Mouse (Mus musculus): ENCODE data around the gene Exd1. TPM values are rescaled to one million over a fixed set of nuclear protein-coding genes. Genes with fewer than 3 reads are reported as not detected.
A peak's percentile ranks its signal among the peaks of the same experiment; 100 is the strongest.

Exd1 gene
- polyA plus RNA-seq, 1 experiment = 0.12 TPM

GRCm38 (mm10) chr2:119587383-119587782 lies 40.0 kb upstream of the Exd1 start:
- H3K4me1 ChIP-seq (ENCODE audit: control insufficient read depth, insufficient read depth, insufficient read length) = no peaks in the 10 kb centered on the region
- TF ChIP-seq CTCF (IDR thresholded peaks at IDR 0.05; ENCODE audit: extremely low read depth, insufficient read depth, insufficient read length, insufficient replicate concordance) (peak; percentile 73; the same call in 1 of the 2 replicates), POLR2A (IDR thresholded peaks at IDR 0.05; ENCODE audit: low read depth, low read length) (no peak)
- no peaks in the 10 kb centered on the region for H3K36me3 ChIP-seq (ENCODE audit: control insufficient read depth, insufficient read depth, low read length)
- H3K4me3 ChIP-seq (ENCODE audit: extremely low read depth, insufficient read depth, insufficient read length) = no peak overlapping the region
- no peak overlapping the region for H3K27ac ChIP-seq (ENCODE audit: insufficient read depth, low read length)
- WGBS = 31% methylated on average over 4 of the region's 4 CpGs
- H3K27me3 ChIP-seq (ENCODE audit: control insufficient read depth, insufficient read depth, low read length) = no peaks in the 10 kb centered on the region
- peak; percentile 35 to 66 for DNase-seq (ENCODE audit: low read depth in 1 of 2, low spot score in 2 of 2)

- TF ChIP-seq CTCF (IDR thresholded peaks at IDR 0.05; ENCODE audit: extremely low read depth, insufficient read depth, insufficient read length, insufficient replicate concordance) = no peak
- no peak for TF ChIP-seq POLR2A (IDR thresholded peaks at IDR 0.05; ENCODE audit: low read depth, low read length)
- Histone ChIP-seq H3K27ac (ENCODE audit: insufficient read depth, low read length) (no peak overlapping the region), H3K27me3 (ENCODE audit: control insufficient read depth, insufficient read depth, low read length) (no peaks in the 10 kb centered on the region), H3K36me3 (ENCODE audit: control insufficient read depth, insufficient read depth, low read length) (peaks cover 4% of the 10 kb centered on the region; the same call in 1 of the 2 replicates), H3K4me1 (ENCODE audit: control insufficient read depth, insufficient read depth, insufficient read length) (no peaks in the 10 kb centered on the region), H3K4me3 (ENCODE audit: extremely low read depth, insufficient read depth, insufficient read length) (no peak overlapping the region)
- DNase-seq (ENCODE audit: low read depth in 1 of 2, low spot score in 2 of 2) = no peak
- WGBS = 69% methylated on average over 8 of the region's 8 CpGs
These were observed 36.9 kb upstream of the Exd1 start for GRCm38 (mm10) chr2:119584282-119584681.

- Histone ChIP-seq H3K36me3 (ENCODE audit: control insufficient read depth, insufficient read depth, low read length) (peaks cover 4% of the 10 kb centered on the region; the same call in 1 of the 2 replicates), H3K27ac (ENCODE audit: insufficient read depth, low read length) (no peak overlapping the region), H3K27me3 (ENCODE audit: control insufficient read depth, insufficient read depth, low read length) (no peaks in the 10 kb centered on the region), H3K4me1 (ENCODE audit: control insufficient read depth, insufficient read depth, insufficient read length) (no peaks in the 10 kb centered on the region), H3K4me3 (ENCODE audit: extremely low read depth, insufficient read depth, insufficient read length) (no peak overlapping the region)
- 73% methylated on average over 2 of the region's 2 CpGs for WGBS
- TF ChIP-seq CTCF (IDR thresholded peaks at IDR 0.05; ENCODE audit: extremely low read depth, insufficient read depth, insufficient read length, insufficient replicate concordance) = no peak
- no peak for TF ChIP-seq POLR2A (IDR thresholded peaks at IDR 0.05; ENCODE audit: low read depth, low read length)
- DNase-seq (ENCODE audit: low read depth in 1 of 2, low spot score in 2 of 2) = no peak
These were observed 36.0 kb upstream of the Exd1 start for GRCm38 (mm10) chr2:119583439-119583838.

GRCm38 (mm10) chr2:119581571-119581970 lies 34.1 kb upstream of the Exd1 start:
- no peak overlapping the region for H3K4me3 ChIP-seq (ENCODE audit: extremely low read depth, insufficient read depth, insufficient read length)
- DNase-seq (ENCODE audit: low read depth in 1 of 2, low spot score in 2 of 2) = no peak
- H3K4me1 ChIP-seq (ENCODE audit: control insufficient read depth, insufficient read depth, insufficient read length) = no peaks in the 10 kb centered on the region
- H3K27ac ChIP-seq (ENCODE audit: insufficient read depth, low read length) = no peak overlapping the region
- TF ChIP-seq CTCF (IDR thresholded peaks at IDR 0.05; ENCODE audit: extremely low read depth, insufficient read depth, insufficient read length, insufficient replicate concordance) = no peak
- no peak for TF ChIP-seq POLR2A (IDR thresholded peaks at IDR 0.05; ENCODE audit: low read depth, low read length)
- H3K36me3 ChIP-seq (ENCODE audit: control insufficient read depth, insufficient read depth, low read length) = peaks cover 5% of the 10 kb centered on the region; the same call in 1 of the 2 replicates
- whole genome bisulfite sequencing = 100% methylated on average over 3 of the region's 3 CpGs
- no peaks in the 10 kb centered on the region for H3K27me3 ChIP-seq (ENCODE audit: control insufficient read depth, insufficient read depth, low read length)

- Histone ChIP-seq H3K27me3 (ENCODE audit: control insufficient read depth, insufficient read depth, low read length) (no peaks in the 10 kb centered on the region), H3K27ac (ENCODE audit: insufficient read depth, low read length) (no peak overlapping the region), H3K4me3 (ENCODE audit: extremely low read depth, insufficient read depth, insufficient read length) (no peak overlapping the region), H3K4me1 (ENCODE audit: control insufficient read depth, insufficient read depth, insufficient read length) (no peaks in the 10 kb centered on the region), H3K36me3 (ENCODE audit: control insufficient read depth, insufficient read depth, low read length) (peaks cover 8% of the 10 kb centered on the region)
- 83% methylated on average over 1 of the region's 1 CpGs for WGBS
- no peak for DNase-seq (ENCODE audit: low read depth in 1 of 2, low spot score in 2 of 2)
- TF ChIP-seq POLR2A (IDR thresholded peaks at IDR 0.05; ENCODE audit: low read depth, low read length) = no peak
- TF ChIP-seq CTCF (IDR thresholded peaks at IDR 0.05; ENCODE audit: extremely low read depth, insufficient read depth, insufficient read length, insufficient replicate concordance) = no peak
These were observed 25.0 kb upstream of the Exd1 start for GRCm38 (mm10) chr2:119572471-119572870.

GRCm38 (mm10) chr2:119566182-119566855 lies 18.9 kb upstream of the Exd1 start:
- no peaks in the 10 kb centered on the region; the same call in 1 of the 2 replicates for H3K27me3 ChIP-seq (ENCODE audit: control insufficient read depth, insufficient read depth, low read length)
- 97% methylated on average over 7 of the region's 7 CpGs for WGBS
- H3K36me3 ChIP-seq (ENCODE audit: control insufficient read depth, insufficient read depth, low read length) = peaks cover 5% of the 10 kb centered on the region; the same call in 1 of the 2 replicates
- no peaks in the 10 kb centered on the region; the same call in 1 of the 2 replicates for H3K4me1 ChIP-seq (ENCODE audit: control insufficient read depth, insufficient read depth, insufficient read length)
- no peak for TF ChIP-seq POLR2A (IDR thresholded peaks at IDR 0.05; ENCODE audit: low read depth, low read length)
- H3K4me3 ChIP-seq (ENCODE audit: extremely low read depth, insufficient read depth, insufficient read length) = no peak overlapping the region
- no peak overlapping the region for H3K27ac ChIP-seq (ENCODE audit: insufficient read depth, low read length)
- no peak for DNase-seq (ENCODE audit: low read depth in 1 of 2, low spot score in 2 of 2)

GRCm38 (mm10) chr2:119565284-119565683 lies 17.9 kb upstream of the Exd1 start:
- Histone ChIP-seq H3K36me3 (ENCODE audit: control insufficient read depth, insufficient read depth, low read length) (peaks cover 5% of the 10 kb centered on the region; the same call in 1 of the 2 replicates), H3K27me3 (ENCODE audit: control insufficient read depth, insufficient read depth, low read length) (no peaks in the 10 kb centered on the region; the same call in 1 of the 2 replicates), H3K4me1 (ENCODE audit: control insufficient read depth, insufficient read depth, insufficient read length) (no peaks in the 10 kb centered on the region; the same call in 1 of the 2 replicates), H3K27ac (ENCODE audit: insufficient read depth, low read length) (no peak overlapping the region), H3K4me3 (ENCODE audit: extremely low read depth, insufficient read depth, insufficient read length) (no peak overlapping the region)
- DNase-seq (ENCODE audit: low read depth in 1 of 2, low spot score in 2 of 2) = no peak
- WGBS = 90% methylated on average over 4 of the region's 4 CpGs
- TF ChIP-seq POLR2A (IDR thresholded peaks at IDR 0.05; ENCODE audit: low read depth, low read length) (no peak), CTCF (IDR thresholded peaks at IDR 0.05; ENCODE audit: extremely low read depth, insufficient read depth, insufficient read length, insufficient replicate concordance) (no peak)
